Mouse (Mus musculus): ENCODE measurements at regions not wholly inside any gene's neighbourhood (a gene's known extent, or its start where the extent isn't known, plus 50 kb on each side); places are given as distances from the start of the nearest gene placed in this dataset.

DNA sequence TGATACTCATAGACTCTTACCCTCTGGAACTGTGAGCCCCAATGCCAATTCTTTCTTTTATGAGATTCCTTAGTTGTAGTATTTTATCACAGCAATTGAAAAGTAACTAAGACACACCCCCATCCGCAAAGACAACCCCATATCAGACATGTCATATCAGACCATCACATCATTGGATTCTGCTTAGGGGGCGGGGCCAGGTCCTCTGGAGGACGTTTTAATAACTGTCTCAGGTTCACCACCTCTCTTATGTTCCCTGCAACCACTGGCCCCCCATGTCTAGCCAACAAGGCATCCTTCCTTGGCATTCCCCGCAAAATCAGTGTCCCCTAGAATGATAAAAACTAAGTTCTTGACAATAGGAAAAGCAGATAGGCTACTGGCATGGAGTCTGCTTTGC, 185.9 kb upstream of the Zdhhc25 start:
- TF ChIP-seq POLR2A (IDR thresholded peaks at IDR 0.05; ENCODE audit: low read depth, low read length), result no peak
- TF ChIP-seq CTCF (IDR thresholded peaks at IDR 0.05; ENCODE audit: extremely low read depth, insufficient read depth, insufficient read length, insufficient replicate concordance), result no peak

Measured in spleen, adult 2 months (tissue).